Mouse (Mus musculus) megakaryocyte, embryonic 14.5 days (primary cell): Measurements from ENCODE around the gene Lypd1.

Experiments used
- FLI1 ChIP-seq: IDR thresholded peaks from 2 replicates; pipeline ENCODE4 v1.6.1; 2012; ENCODE audit warnings: low read length, inconsistent platforms, mixed read lengths
- GATA1 ChIP-seq: IDR thresholded peaks from 3 replicates; pipeline ENCODE4 v1.6.1; 2012; ENCODE audit warnings: mixed read lengths, low read length, inconsistent platforms, borderline replicate concordance

DNA sequence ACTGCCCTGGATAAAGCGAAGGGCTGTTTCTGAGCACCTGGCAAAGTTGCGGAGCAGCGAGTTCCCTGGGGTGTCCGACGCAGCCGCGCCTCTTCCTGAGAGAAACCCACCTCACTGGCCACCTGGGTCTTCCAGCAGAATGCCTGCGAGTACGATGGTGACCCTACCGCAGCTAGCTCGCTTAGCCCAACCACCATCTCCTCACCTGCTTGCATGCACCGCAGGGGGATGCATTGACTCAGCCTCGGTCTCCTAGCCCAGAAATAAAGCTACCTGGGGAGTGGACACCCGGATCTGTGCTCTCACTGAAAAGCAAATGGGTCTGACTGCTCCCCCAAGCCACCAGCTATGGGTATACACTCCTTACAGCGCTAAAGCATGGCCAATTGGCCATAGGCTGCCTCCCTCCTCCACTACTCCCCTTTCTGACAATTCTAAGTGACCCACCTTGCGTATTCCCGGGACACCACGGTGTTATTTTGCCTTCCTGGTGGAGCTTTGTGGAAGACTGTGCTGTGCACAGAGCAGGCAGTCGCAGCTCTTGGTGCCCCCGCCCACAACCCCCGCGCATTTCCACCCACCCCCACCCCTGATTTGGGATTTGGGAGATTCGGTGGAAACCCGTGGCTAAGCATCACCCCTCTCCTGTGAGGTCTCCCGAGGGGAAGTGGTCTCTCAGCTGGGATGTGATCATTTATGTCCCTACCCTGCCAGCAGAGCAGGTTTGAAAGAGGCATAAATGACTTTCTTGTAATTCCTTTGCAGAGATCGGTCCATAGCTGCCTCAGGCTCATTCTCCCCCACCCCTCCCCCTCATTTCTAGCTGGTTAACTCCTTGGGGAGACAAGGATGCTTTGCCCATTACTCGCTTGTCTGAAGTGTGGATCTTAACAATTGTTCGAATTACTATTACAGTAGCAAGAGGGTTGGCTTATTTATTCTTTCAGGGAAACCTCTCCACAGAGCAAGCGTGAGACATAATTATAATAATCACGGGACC, at the start of gene Lypd1:
- TF ChIP-seq GATA1: no peak
- no peak for TF ChIP-seq FLI1
